Mouse (Mus musculus): Measurements from ENCODE around the gene Dagla.

The Dagla gene

GRCm38 (mm10) chr19:10239975-10240653, 64.6 kb downstream of the Dagla start:
- DNase-seq (ENCODE audit: inconsistent age in 2 of 2, low spot score in 1 of 2): no peak

GRCm38 (mm10) chr19:10239419-10239818, 65.3 kb downstream of the Dagla start:
- no peak for DNase-seq (ENCODE audit: inconsistent age in 2 of 2, low spot score in 1 of 2)

- no peak for DNase-seq (ENCODE audit: inconsistent age in 2 of 2, low spot score in 1 of 2)
These were observed 66.2 kb downstream of the Dagla start for GRCm38 (mm10) chr19:10238477-10238876.

- DNase-seq (ENCODE audit: inconsistent age in 2 of 2, low spot score in 1 of 2): no peak
These were observed 68.7 kb downstream of the Dagla start for GRCm38 (mm10) chr19:10235784-10236565.

GRCm38 (mm10) chr19:10232327-10233017, 72.2 kb downstream of the Dagla start:
- DNase-seq (ENCODE audit: inconsistent age in 2 of 2, low spot score in 1 of 2): no peak

GRCm38 (mm10) chr19:10231871-10232270, 72.8 kb downstream of the Dagla start:
- DNase-seq (ENCODE audit: inconsistent age in 2 of 2, low spot score in 1 of 2): no peak

- no peak for DNase-seq (ENCODE audit: inconsistent age in 2 of 2, low spot score in 1 of 2)
These were observed 73.7 kb downstream of the Dagla start for GRCm38 (mm10) chr19:10231016-10231415.

- DNase-seq (ENCODE audit: inconsistent age in 2 of 2, low spot score in 1 of 2): no peak
These were observed 78.9 kb downstream of the Dagla start for GRCm38 (mm10) chr19:10225767-10226166.

GRCm38 (mm10) chr19:10224637-10225453, 79.8 kb downstream of the Dagla start:
- no peak for DNase-seq (ENCODE audit: inconsistent age in 2 of 2, low spot score in 1 of 2)

GRCm38 (mm10) chr19:10223561-10223960, 81.1 kb downstream of the Dagla start:
- no peak for DNase-seq (ENCODE audit: inconsistent age in 2 of 2, low spot score in 1 of 2)

- DNase-seq (ENCODE audit: inconsistent age in 2 of 2, low spot score in 1 of 2): no peak
These were observed 82.0 kb downstream of the Dagla start for GRCm38 (mm10) chr19:10222656-10223055.

- no peak for DNase-seq (ENCODE audit: inconsistent age in 2 of 2, low spot score in 1 of 2)
These were observed 83.1 kb downstream of the Dagla start for GRCm38 (mm10) chr19:10221585-10221984.

- no peak for DNase-seq (ENCODE audit: inconsistent age in 2 of 2, low spot score in 1 of 2)
These were observed 85.1 kb downstream of the Dagla start for GRCm38 (mm10) chr19:10219593-10219992.

- DNase-seq (ENCODE audit: inconsistent age in 2 of 2, low spot score in 1 of 2): peak in 1 of 2 experiments; percentile 77
These were observed 85.6 kb downstream of the Dagla start for GRCm38 (mm10) chr19:10219108-10219507.

GRCm38 (mm10) chr19:10216101-10216500, 88.6 kb downstream of the Dagla start:
- DNase-seq (ENCODE audit: inconsistent age in 2 of 2, low spot score in 1 of 2): no peak

- peak in 1 of 2 experiments; percentile 74 for DNase-seq (ENCODE audit: inconsistent age in 2 of 2, low spot score in 1 of 2)
These were observed 90.7 kb downstream of the Dagla start for GRCm38 (mm10) chr19:10213796-10214471.

- peak in 1 of 2 experiments; percentile 81 for DNase-seq (ENCODE audit: inconsistent age in 2 of 2, low spot score in 1 of 2)
These were observed 93.8 kb downstream of the Dagla start for GRCm38 (mm10) chr19:10210885-10211284.

GRCm38 (mm10) chr19:10208851-10209250, 95.8 kb downstream of the Dagla start:
- DNase-seq (ENCODE audit: inconsistent age in 2 of 2, low spot score in 1 of 2): peak; percentile 13 to 37

- DNase-seq (ENCODE audit: inconsistent age in 2 of 2, low spot score in 1 of 2): peak; percentile 10 to 49
These were observed 99.6 kb downstream of the Dagla start for GRCm38 (mm10) chr19:10205051-10205450.

GRCm38 (mm10) chr19:10204616-10205001, 100.1 kb downstream of the Dagla start:
- DNase-seq (ENCODE audit: inconsistent age in 2 of 2, low spot score in 1 of 2): peak; percentile 63 to 89

Measured in adrenal gland, adult (tissue).